Mouse (Mus musculus) right cerebral cortex, postnatal 10 days (tissue): ENCODE data around the gene Irak2.
"Not testable (repeated sequence)": the region's sequence is repeated elsewhere in the genome, so short reads cannot be mapped to it uniquely, and the experiment has no call there.

ENCODE experiments used
- DNase-seq, 2 experiments: peaks; one replicate each; pipeline ENCODE4 v3.0.0; 2021; ENCODE audit warnings: low spot score in 2 of 2

Irak2 gene

DNA sequence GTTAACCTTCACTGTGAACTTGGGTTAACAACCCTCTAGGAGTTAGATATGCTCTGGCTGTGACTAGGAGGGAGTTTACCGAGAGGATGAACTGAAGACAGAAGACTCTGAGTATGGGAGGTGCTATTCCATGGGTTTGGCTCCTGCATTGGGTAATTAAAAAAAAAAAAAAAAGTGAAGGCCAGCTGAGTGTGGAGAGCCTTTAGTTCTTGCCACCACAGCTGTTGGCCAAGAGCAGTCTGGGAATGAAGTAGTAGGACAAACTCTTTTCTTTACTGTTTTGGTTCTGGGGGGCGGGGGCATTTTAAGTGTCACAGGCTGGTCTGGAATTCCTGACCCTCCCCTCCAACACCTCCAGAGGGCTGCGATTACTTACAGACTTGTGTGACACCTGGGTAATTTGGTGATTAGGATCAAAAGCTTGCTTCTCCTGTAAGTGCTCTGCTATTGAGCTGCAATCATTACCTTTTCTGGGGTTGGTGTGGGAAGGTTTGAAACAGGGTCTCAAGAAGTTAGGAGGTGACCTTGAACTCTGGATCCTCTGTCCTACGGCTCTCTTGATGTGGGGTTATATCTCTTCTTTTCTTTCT lies 57.6 kb downstream of the Irak2 start:
- DNase-seq: no peak

DNA sequence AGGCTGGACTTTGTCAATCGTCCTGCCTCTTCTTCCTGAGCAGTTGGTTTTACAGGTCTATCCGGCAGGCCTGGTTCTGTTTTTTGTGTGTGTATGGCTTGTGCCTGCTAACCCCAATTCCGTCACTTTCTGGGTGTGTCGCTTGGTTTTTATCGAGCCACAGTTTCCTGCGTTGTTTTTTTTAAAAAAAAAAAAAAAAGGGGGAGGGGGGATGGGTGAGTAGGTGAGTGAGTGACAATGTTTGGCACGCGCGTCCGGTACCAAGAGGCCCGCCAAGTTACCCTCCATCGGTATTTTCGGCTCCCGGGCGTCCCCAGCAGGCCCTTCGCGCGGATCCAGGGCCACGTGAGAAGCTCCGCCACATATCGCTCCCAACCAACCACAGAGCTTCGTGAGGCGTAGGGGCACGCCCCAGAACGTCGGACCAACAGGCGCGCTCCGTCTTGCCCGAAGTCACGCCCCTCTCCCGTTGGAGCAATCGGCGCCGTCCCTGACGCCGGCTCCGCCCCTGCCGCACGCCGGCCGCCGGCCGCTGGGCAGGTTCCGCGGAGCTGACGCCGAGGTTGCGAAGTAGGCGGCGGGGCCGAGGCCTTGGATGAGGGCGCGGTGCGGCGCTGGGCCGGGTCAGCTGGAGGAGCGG lies 58.4 kb downstream of the Irak2 start, which contains the start of gene Tatdn2:
TSS of gene Tatdn2 (plus strand) at position 469 of the 640 bp plus-strand sequence.
- DNase-seq: peak; percentile 98 to 99

DNA sequence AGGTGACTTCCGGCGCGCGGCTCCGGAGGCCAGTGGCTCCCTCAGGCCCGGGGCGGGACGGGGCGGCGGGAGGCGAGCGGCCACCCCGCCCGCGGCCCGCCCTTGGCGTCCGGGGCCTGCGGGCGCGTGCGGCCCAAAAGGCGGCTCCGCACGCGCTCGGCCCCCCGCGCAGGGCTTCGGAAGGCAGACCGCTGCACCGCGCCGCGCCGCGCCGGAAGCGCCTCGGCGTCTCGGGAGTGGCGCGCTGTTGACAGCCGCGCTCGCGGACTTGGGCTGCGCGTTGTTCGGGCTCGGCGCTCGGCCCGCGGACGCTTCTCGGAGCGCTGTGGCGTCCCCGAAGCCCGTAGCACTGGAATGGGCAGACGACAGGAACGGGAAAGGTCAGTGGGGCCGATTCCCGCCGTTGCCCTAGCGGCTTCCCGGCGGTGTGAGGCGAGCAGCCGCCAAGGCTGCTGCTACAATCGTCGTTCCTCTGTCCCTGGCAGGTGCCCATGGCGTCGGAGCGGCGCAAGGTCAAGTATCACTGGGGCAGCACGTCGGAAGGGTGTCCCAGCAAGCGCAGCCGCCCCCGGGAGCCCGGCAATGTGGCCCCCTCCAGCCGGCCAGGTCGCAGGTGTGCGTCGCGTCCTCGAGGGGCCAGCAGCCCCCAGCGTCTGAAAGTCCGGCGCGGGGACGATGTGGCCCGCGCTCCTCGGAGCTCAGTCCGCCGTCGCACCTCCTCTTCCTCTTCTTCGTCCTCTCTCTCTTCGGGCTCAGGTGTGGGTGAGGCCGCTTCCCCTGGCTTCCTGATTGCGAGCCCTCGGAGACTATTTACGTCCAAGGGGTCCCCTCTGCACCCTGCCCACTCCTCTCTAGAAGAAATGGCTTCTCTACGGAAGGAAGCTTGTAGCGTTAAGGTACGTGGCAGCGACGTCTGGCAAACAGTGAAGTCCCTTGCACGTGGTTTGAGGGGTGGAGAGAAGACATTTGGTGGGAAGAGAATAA lies 59.2 kb downstream of the Irak2 start:
- DNase-seq: peak; percentile 45 to 50

- DNase-seq: no peak
Measured at GRCm38 (mm10) chr6:113712718-113713117, 74.5 kb downstream of the Irak2 start.

DNA sequence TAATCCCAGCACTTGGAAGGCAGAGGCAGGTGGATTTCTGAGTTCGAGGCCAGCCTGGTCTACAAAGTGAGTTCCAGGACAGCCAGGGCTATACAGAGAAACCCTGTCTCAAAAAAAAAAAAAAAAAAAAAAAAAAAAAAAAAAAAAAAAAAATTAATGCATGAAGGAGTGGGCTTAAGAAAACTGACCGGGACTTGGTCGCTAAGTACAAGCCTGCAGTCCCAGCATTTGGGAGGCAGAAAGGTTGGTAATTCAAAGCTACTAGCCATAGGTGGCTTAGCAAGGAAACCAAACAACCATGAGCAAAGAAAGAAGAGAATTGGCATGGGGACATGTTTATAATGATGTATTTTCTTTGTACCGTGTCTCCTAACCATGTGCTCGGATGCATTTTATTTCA lies 75.1 kb downstream of the Irak2 start:
- not testable (repeated sequence) for DNase-seq

GRCm38 (mm10) chr6:113714276-113714675 lies 76.0 kb downstream of the Irak2 start:
- no peak for DNase-seq

DNA sequence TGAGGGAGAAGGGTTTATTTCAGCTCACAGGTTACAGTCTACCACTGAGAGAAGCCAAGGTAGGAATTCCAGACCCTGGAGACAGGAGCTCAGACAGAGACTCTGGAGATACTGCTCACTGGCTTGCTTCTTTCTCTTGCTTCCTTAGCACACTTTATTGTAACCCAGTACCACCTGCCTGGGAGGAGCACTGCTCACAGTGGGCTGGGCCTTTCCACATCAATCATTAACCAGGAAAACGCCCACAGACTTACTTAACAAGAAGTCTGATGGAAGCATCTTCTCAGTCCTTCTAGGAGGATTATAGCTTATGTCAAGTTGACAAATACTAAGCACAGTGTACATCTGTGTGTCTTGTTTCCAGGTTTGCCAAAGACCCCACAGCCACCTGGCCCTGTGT lies 76.5 kb downstream of the Irak2 start:
- DNase-seq: no peak

- DNase-seq: no peak
Measured at GRCm38 (mm10) chr6:113717541-113717940, 79.3 kb downstream of the Irak2 start.

DNA sequence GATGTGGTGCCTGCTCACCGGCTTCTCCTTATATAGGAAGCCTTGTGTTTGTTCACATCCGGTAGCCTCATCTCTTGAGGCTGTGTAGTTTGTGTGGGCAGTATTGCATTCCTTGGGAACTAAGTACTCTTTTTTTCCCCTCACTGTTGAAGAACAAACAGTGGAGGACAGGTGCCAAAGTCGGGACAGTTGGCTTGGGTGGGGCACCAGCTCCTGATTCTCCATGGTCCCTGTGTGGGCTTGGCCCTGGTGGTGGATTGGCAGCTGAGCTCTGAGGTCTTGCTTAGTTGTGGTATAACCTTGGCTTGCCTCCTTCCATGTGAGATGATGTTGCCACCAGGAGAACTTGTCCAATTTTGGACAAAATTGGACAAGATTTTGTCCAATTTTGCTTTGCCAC lies 81.6 kb downstream of the Irak2 start, which contains the start of gene Ghrl:
TSS of gene Ghrl (minus strand) at position 3 of the 400 bp plus-strand sequence.
- DNase-seq: no peak

DNA sequence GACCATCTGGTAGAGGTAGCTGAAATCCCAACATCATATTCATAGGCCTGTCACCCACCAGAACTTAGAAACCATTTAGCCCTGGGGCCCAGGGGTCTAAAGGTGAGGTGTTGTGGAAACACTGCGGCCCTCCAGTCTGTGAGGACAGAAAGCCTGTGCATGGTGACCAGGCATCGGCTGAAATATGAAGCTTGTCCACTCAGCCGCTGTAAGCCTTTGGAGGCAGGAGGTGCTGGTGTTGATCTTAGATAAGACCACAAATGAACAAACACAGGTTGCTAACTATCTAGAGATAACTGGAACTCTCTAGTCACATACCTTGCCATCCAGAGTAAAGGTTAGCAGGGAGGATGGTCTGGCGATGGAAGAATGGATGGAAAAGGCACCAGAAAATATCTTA lies 82.8 kb downstream of the Irak2 start:
- no peak for DNase-seq

DNA sequence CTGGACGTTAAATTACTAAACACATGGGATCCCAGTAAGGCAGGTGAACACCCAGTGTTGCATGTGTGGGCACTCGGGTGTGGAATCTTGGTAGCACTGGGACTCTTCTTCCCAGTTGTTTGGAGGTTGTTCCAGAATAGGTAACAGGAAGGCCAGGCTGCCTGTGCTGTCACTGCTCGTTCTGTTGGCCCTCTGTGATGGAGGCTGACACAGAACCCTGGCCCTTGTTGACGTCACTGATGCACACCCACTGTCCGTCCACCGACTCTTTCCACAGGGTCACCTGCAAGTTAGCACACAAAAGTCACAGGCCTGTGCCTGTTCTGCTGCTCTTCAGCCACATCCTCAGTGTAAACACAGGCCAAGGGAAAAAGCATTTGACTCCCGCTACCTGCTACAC lies 89.9 kb downstream of the Irak2 start:
- no peak for DNase-seq

DNA sequence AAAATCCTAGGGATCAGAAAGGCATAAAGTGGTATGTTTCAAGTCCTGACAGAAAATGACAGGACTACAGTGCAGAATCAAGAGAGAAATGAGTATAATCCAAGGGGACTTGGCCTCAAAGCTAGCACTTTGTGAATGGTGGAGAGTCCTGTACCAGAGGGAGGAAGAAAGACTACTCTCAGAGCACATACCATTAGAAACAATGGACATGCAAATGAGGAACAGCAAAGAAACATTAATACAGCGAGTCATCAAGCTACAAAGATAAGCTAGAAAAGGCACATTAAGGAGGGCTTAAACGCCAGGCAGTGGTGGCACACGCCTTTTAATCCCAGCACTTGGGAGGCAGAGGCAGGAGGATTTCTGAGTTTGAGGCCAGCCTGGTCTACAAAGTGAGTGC lies 93.0 kb downstream of the Irak2 start:
- DNase-seq: no peak

- DNase-seq: no peak
Measured at GRCm38 (mm10) chr6:113737318-113738046, 99.2 kb downstream of the Irak2 start.

GRCm38 (mm10) chr6:113740236-113741217 lies 102.3 kb downstream of the Irak2 start, which contains the start of gene Sec13:
TSS of gene Sec13 (minus strand) at chr6:113740743.
- DNase-seq: peak; percentile 94 to 95

GRCm38 (mm10) chr6:113741425-113741824 lies 103.2 kb downstream of the Irak2 start:
- no peak for DNase-seq

DNA sequence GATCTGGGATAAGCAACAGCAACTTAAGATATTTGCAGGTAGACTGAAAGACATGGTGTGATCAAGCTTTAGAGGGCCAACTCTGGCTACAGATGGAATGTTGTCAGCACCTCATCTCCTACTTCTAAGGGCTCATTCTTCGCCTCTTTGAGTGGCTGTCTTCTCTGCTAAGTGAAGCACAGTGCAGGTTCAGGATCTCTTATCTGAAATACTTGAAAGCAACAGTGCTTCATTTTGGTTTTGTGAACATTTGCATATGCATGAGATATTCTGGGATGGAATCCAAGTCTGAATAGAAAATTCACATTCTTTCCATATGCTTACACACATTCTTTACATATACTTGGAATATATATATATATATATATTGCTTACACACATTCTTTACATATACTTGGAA lies 104.1 kb downstream of the Irak2 start:
- DNase-seq: no peak

DNA sequence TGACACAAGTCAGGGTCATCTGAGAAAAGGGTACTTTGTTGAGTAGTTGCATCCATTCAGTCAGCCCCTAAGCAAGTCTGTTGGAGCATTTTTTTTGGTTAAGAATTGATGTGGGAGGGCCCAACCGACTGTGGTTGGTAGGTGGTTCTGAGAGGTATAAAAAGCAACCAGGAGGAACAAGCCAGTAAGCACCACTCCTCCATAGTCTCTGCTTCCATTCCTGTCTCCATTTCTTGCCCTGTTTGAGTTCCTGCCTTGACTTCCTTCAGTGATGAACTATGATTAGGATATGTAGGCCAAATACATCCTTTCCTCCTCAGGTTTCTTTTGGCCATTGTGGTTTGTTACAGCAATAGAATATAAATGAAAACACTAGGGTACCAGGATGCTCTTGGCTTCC lies 104.8 kb downstream of the Irak2 start:
- no peak for DNase-seq
